Mouse (Mus musculus) induced T-regulatory cell, adult 2 months (primary cell): ENCODE measurements around the gene Gsc.
"Not testable (repeated sequence)": the region's sequence is repeated elsewhere in the genome, so short reads cannot be mapped to it uniquely, and the experiment has no call there.

Experiments used
- DNase-seq: peaks from one replicate; pipeline ENCODE4 v3.0.0-alpha.2; 2012; ENCODE audit warnings: low read depth

The Gsc gene

GRCm38 (mm10) chr12:104453002-104453401 lies 20.1 kb downstream of the Gsc start:
- DNase-seq = no peak

- DNase-seq = no peak
Measured at GRCm38 (mm10) chr12:104450257-104450656, 22.9 kb downstream of the Gsc start.

- DNase-seq = peak; percentile 63
Measured at GRCm38 (mm10) chr12:104448099-104448498, 25.0 kb downstream of the Gsc start.

GRCm38 (mm10) chr12:104447056-104447455 lies 26.1 kb downstream of the Gsc start:
- DNase-seq = not testable (repeated sequence)

- DNase-seq = no peak
Measured at GRCm38 (mm10) chr12:104443716-104444115, 29.4 kb downstream of the Gsc start.

- DNase-seq = peak; percentile 62
Measured at GRCm38 (mm10) chr12:104440087-104440760, 32.9 kb downstream of the Gsc start.

GRCm38 (mm10) chr12:104433951-104434735 lies 39.0 kb downstream of the Gsc start:
- no peak for DNase-seq

- DNase-seq = no peak
Measured at GRCm38 (mm10) chr12:104433214-104433613, 39.9 kb downstream of the Gsc start.

- DNase-seq = no peak
Measured at GRCm38 (mm10) chr12:104431359-104431758, 41.8 kb downstream of the Gsc start.

- DNase-seq = peak; percentile 69
Measured at GRCm38 (mm10) chr12:104426915-104427314, 46.2 kb downstream of the Gsc start.

- DNase-seq = no peak
Measured at GRCm38 (mm10) chr12:104425591-104425990, 47.5 kb downstream of the Gsc start.

GRCm38 (mm10) chr12:104422615-104423392 lies 50.3 kb downstream of the Gsc start:
- no peak for DNase-seq
